7 mouse cellular contexts compared by ENCODE assay signal in the genomic region with DNA sequence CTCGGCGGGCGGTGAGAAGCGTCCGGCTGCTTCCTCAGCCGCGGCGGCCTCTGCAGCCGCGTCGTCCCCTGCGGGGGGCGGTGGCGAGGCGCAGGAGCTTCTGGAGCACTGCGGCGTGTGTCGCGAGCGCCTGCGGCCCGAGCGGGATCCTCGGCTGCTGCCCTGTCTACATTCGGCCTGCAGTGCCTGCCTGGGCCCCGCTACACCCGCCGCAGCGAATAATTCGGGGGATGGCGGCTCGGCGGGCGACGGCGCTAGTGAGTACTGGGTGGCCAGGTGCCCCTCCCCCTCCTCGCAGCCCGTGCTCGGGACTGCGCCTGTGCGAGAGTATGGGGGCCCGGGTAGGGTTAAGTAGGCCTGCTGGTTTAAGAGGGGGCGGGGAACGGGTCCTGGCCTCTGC. TPM values are rescaled to one million over a fixed set of nuclear protein-coding genes. Genes with fewer than 3 reads are reported as not detected.
DNase-seq lines count a peak whose midpoint lies in the region; ATAC-seq and TF ChIP-seq lines count a peak whose summit lies in the region.

No protein-coding gene starts in this region.

- H3K4me1 ChIP-seq in limb, embryonic 13.5 days, result peaks cover 22% of the 10 kb centered on the region
- peaks cover 34% of the 10 kb centered on the region for H3K4me1 ChIP-seq in midbrain, embryonic 13.5 days (replicated peaks)
- peaks cover 8% of the 10 kb centered on the region; the same call in 1 of the 2 replicates for H3K4me1 ChIP-seq in spleen, adult 2 months (ENCODE audit: control insufficient read depth, insufficient read depth, insufficient read length)

- no peaks in the 10 kb centered on the region for H3K9me3 ChIP-seq in limb, embryonic 13.5 days
- H3K9me3 ChIP-seq in midbrain, embryonic 13.5 days, result no peaks in the 10 kb centered on the region

- TF ChIP-seq POLR2A in spleen, adult 2 months (IDR thresholded peaks at IDR 0.05; ENCODE audit: low read depth, low read length), result no peak

- peak; percentile 58 for ATAC-seq in limb, embryonic 13.5 days (ENCODE audit: low FRiP score, low read depth)
- ATAC-seq in midbrain, embryonic 13.5 days, result peak; percentile 72

- peak overlapping the region; percentile 84 for H3K4me3 ChIP-seq in limb, embryonic 13.5 days
- peak overlapping the region; percentile 91 for H3K4me3 ChIP-seq in midbrain, embryonic 13.5 days (replicated peaks)
- H3K4me3 ChIP-seq in spleen, adult 2 months (ENCODE audit: extremely low read depth, insufficient read depth, insufficient read length), result peak overlapping the region; percentile 90

- TF ChIP-seq CTCF in spleen, adult 2 months (IDR thresholded peaks at IDR 0.05; ENCODE audit: extremely low read depth, insufficient read depth, insufficient read length, insufficient replicate concordance), result no peak

- intact Hi-C loops in gastrocnemius, postnatal 36 days (cut with DNase I), result no loop called here

- H3K9ac ChIP-seq in limb, embryonic 13.5 days, result peak overlapping the region; percentile 98
- H3K9ac ChIP-seq in midbrain, embryonic 13.5 days (replicated peaks), result peak overlapping the region; percentile 96

- H3K27ac ChIP-seq in limb, embryonic 13.5 days, result peak overlapping the region; percentile 99
- H3K27ac ChIP-seq in midbrain, embryonic 13.5 days, result peak overlapping the region; percentile 99
- peak overlapping the region; percentile 92 for H3K27ac ChIP-seq in spleen, adult 2 months (ENCODE audit: insufficient read depth, low read length)

- DNase-seq in adrenal gland, adult 18-20 months (ENCODE audit: low spot score in 2 of 2), result peak; percentile 72 to 74
- DNase-seq in embryo, embryonic 11 days, result peak; percentile 83
- DNase-seq in gastrocnemius, postnatal 36 days, result peak; percentile 40 to 55
- peak; percentile 64 for DNase-seq in kidney, adult 11 months
- peak in 1 of 2 experiments; percentile 59 for DNase-seq in spleen, adult 2 months (ENCODE audit: low read depth in 1 of 2, low spot score in 2 of 2)

- H3K27me3 ChIP-seq in limb, embryonic 13.5 days, result no peaks in the 10 kb centered on the region
- H3K27me3 ChIP-seq in midbrain, embryonic 13.5 days, result no peaks in the 10 kb centered on the region
- no peaks in the 10 kb centered on the region for H3K27me3 ChIP-seq in spleen, adult 2 months (ENCODE audit: control insufficient read depth, insufficient read depth, low read length)

- whole genome bisulfite sequencing in limb, embryonic 13.5 days, result under 1% methylated on average over 37 of the region's 44 CpGs
- 0% methylated on average over 33 of the region's 44 CpGs for WGBS in midbrain, embryonic 13.5 days
- WGBS in spleen, adult 2 months, result under 1% methylated on average over 39 of the region's 44 CpGs

- H3K4me2 ChIP-seq in limb, embryonic 13.5 days (replicated peaks), result peak overlapping the region; percentile 100
- peak overlapping the region; percentile 99 for H3K4me2 ChIP-seq in midbrain, embryonic 13.5 days (replicated peaks)

- peaks cover 45% of the 10 kb centered on the region for H3K36me3 ChIP-seq in limb, embryonic 13.5 days
- peaks cover 44% of the 10 kb centered on the region for H3K36me3 ChIP-seq in midbrain, embryonic 13.5 days
- peaks cover 24% of the 10 kb centered on the region for H3K36me3 ChIP-seq in spleen, adult 2 months (ENCODE audit: control insufficient read depth, insufficient read depth, low read length)

RNA-seq across cellular contexts. Expression of a gene that starts 9.8 kb away (rescaled TPM):
- 100 to 1,000 TPM; 210 to 213 TPM for total RNA-seq in adrenal gland, adult 18-20 months (2021)
- 10 to 100 TPM; 68.7 to 83.7 TPM for total RNA-seq in gastrocnemius, postnatal 36 days (2021)
- polyA plus RNA-seq in limb, embryonic 13.5 days (2015; fragmentation: Nextera tagmentation; extraction: Ambion mirVana), result 127 and 133 TPM in 2 replicates
- polyA plus RNA-seq in midbrain, embryonic 13.5 days (2015; fragmentation: Nextera tagmentation; extraction: Ambion mirVana), result 181 and 186 TPM in 2 replicates
- 40.2 and 41.1 TPM in 2 replicates for polyA plus RNA-seq in spleen, adult 2 months (2012; rRNA removed)

RNA-seq across cellular contexts. Expression of a gene that starts 13.3 kb away (rescaled TPM):
- total RNA-seq in adrenal gland, adult 18-20 months (2021), result 100 to 1,000 TPM; 162 to 182 TPM
- total RNA-seq in gastrocnemius, postnatal 36 days (2021), result 100 to 1,000 TPM; 131 TPM
- 100 and 114 TPM in 2 replicates for polyA plus RNA-seq in limb, embryonic 13.5 days (2015; fragmentation: Nextera tagmentation; extraction: Ambion mirVana)
- polyA plus RNA-seq in midbrain, embryonic 13.5 days (2015; fragmentation: Nextera tagmentation; extraction: Ambion mirVana), result 63.1 and 91.6 TPM in 2 replicates
- polyA plus RNA-seq in spleen, adult 2 months (2012; rRNA removed), result 62.7 and 90.8 TPM in 2 replicates

RNA-seq across cellular contexts. Expression of a gene that starts 15.0 kb away (rescaled TPM):
- 10 to 100 TPM; 12.1 to 12.5 TPM for total RNA-seq in adrenal gland, adult 18-20 months (2021)
- total RNA-seq in gastrocnemius, postnatal 36 days (2021), result 1 to 10 TPM; 3.9 to 4.0 TPM
- polyA plus RNA-seq in limb, embryonic 13.5 days (2015; fragmentation: Nextera tagmentation; extraction: Ambion mirVana), result 28.0 and 29.6 TPM in 2 replicates
- polyA plus RNA-seq in midbrain, embryonic 13.5 days (2015; fragmentation: Nextera tagmentation; extraction: Ambion mirVana), result 37.3 and 41.2 TPM in 2 replicates
- 24.5 and 34.5 TPM in 2 replicates for polyA plus RNA-seq in spleen, adult 2 months (2012; rRNA removed)

RNA-seq across cellular contexts. Expression of a gene that starts 25.9 kb away (rescaled TPM):
- 100 to 1,000 TPM; 201 to 235 TPM for total RNA-seq in adrenal gland, adult 18-20 months (2021)
- 10 to 100 TPM; 62.1 to 63.2 TPM for total RNA-seq in gastrocnemius, postnatal 36 days (2021)
- polyA plus RNA-seq in limb, embryonic 13.5 days (2015; fragmentation: Nextera tagmentation; extraction: Ambion mirVana), result 316 and 329 TPM in 2 replicates
- polyA plus RNA-seq in midbrain, embryonic 13.5 days (2015; fragmentation: Nextera tagmentation; extraction: Ambion mirVana), result 240 and 273 TPM in 2 replicates
- polyA plus RNA-seq in spleen, adult 2 months (2012; rRNA removed), result 272 TPM in 2 replicates

RNA-seq across cellular contexts. Expression of a gene that starts 26.8 kb away (rescaled TPM):
- under 1 TPM in 1 of 2 experiments, not detected in 1; 0.70 TPM for total RNA-seq in adrenal gland, adult 18-20 months (2021)
- total RNA-seq in gastrocnemius, postnatal 36 days (2021), result not detected
- 0.08 and 0.34 TPM in 2 replicates for polyA plus RNA-seq in limb, embryonic 13.5 days (2015; fragmentation: Nextera tagmentation; extraction: Ambion mirVana)
- polyA plus RNA-seq in midbrain, embryonic 13.5 days (2015; fragmentation: Nextera tagmentation; extraction: Ambion mirVana), result 0.11 and 0.23 TPM in 2 replicates
- polyA plus RNA-seq in spleen, adult 2 months (2012; rRNA removed), result 0.21 TPM in 2 replicates
